Mouse (Mus musculus) myocyte (in vitro differentiated cells): ENCODE measurements around the gene Gm20662.

Source experiments
- E2F4 ChIP-seq: IDR thresholded peaks from one replicate; pipeline ENCODE4 v1.6.1; 2011; ENCODE audit warnings: mild to moderate bottlenecking, control low read depth, moderate library complexity; ENCODE audit not compliant: insufficient read depth
- POLR2A ChIP-seq: IDR thresholded peaks from one replicate; pipeline ENCODE4 v1.6.1; 2011; ENCODE audit warnings: low read depth, mild to moderate bottlenecking, control low read depth, moderate library complexity; ENCODE audit not compliant: insufficient read length
- POLR2AphosphoS2 ChIP-seq: IDR thresholded peaks from one replicate; pipeline ENCODE4 v1.6.1; 2011; ENCODE audit warnings: low read depth, control low read depth; ENCODE audit not compliant: insufficient read length
- REST ChIP-seq: IDR thresholded peaks from one replicate; pipeline ENCODE4 v1.6.1; 2011; ENCODE audit warnings: mild to moderate bottlenecking, control low read depth, moderate library complexity; ENCODE audit not compliant: insufficient read depth, insufficient read length
- USF1 ChIP-seq: IDR thresholded peaks from one replicate; pipeline ENCODE4 v1.6.1; 2011; ENCODE audit warnings: low read depth, mild to moderate bottlenecking, control low read depth, moderate library complexity

GRCm38 (mm10) chr9:108049016-108049455 lies 52.9 kb downstream of the Gm20662 start, which contains the start of gene Gmppb:
- TF ChIP-seq USF1 (no peak), E2F4 (no peak), REST (no peak), POLR2A (peak; percentile 60), POLR2AphosphoS2 (peak; percentile 77)
